Mouse (Mus musculus) MEL (cell line): ENCODE measurements around the gene Soat2. TPM values are rescaled to one million over a fixed set of nuclear protein-coding genes. Genes with fewer than 3 reads are reported as not detected.

ENCODE experiments used
- DNase-seq: peaks from one replicate; pipeline ENCODE4 v3.0.0; 2011; ENCODE audit warnings: low read depth, low spot score
- H3K27ac ChIP-seq: 2 replicates; pipeline ENCODE4 v1.5.1; 2012; ENCODE audit warnings: low read depth, mild to moderate bottlenecking, control low read depth, low read length, moderate library complexity; ENCODE audit not compliant: control insufficient read depth
- H3K27me3 ChIP-seq, 2 experiments: fragments of 150-350 bp in 1 of 2; sonication (generic) in 1 of 2; 2 replicates each; pipeline ENCODE4 v1.6.1; 2012; ENCODE audit warnings: low read length in 2 of 2, mild to moderate bottlenecking in 2 of 2, improper control_type of control experiment in 1 of 2, moderate library complexity in 1 of 2; ENCODE audit not compliant: insufficient read depth in 2 of 2, control insufficient read depth in 1 of 2
- H3K36me3 ChIP-seq, 2 experiments: 2 replicates each; pipeline ENCODE4 v1.6.1; 2012 to 2014; ENCODE audit warnings: low read length in 2 of 2, improper control_type of control experiment in 1 of 2, inconsistent platforms in 1 of 2, mild to moderate bottlenecking in 1 of 2; ENCODE audit not compliant: insufficient read depth in 2 of 2, control insufficient read depth in 1 of 2
- H3K4me1 ChIP-seq, 2 experiments: fragments of 150-350 bp in 1 of 2; sonication (generic) in 1 of 2; 2 replicates each; pipeline ENCODE4 v1.6.1; 2012; ENCODE audit warnings: low read length in 2 of 2, improper control_type of control experiment in 1 of 2, mild to moderate bottlenecking in 1 of 2; ENCODE audit not compliant: insufficient read depth in 2 of 2, control insufficient read depth in 1 of 2
- H3K4me3 ChIP-seq, 2 experiments: fragments of 150-350 bp in 1 of 2; sonication (generic) in 1 of 2; 2 replicates each; pipeline ENCODE4 v1.5.1; 2012; ENCODE audit warnings: low read depth in 2 of 2, low read length in 2 of 2, mild to moderate bottlenecking in 2 of 2, moderate library complexity in 2 of 2, control low read depth in 1 of 2, improper control_type of control experiment in 1 of 2; ENCODE audit not compliant: control insufficient read depth in 1 of 2, insufficient read depth in 1 of 2
- H3K79me2 ChIP-seq: 2 replicates; pipeline ENCODE4 v1.6.1; 2012; ENCODE audit warnings: mild to moderate bottlenecking, low read length, moderate library complexity; ENCODE audit not compliant: control insufficient read depth, poor library complexity, insufficient read depth
- H3K9ac ChIP-seq: 2 replicates; pipeline ENCODE4 v1.6.1; 2012; ENCODE audit warnings: low read depth, mild to moderate bottlenecking, control low read depth, low read length, moderate library complexity; ENCODE audit not compliant: control insufficient read depth, poor library complexity, severe bottlenecking
- H3K9me3 ChIP-seq: fragments of 150-350 bp; sonication (generic); replicated peaks from 2 replicates; pipeline ENCODE4 v1.6.1; 2012; ENCODE audit warnings: mild to moderate bottlenecking, low read length, improper control_type of control experiment, moderate library complexity; ENCODE audit not compliant: insufficient read depth
- BHLHE40 ChIP-seq: IDR thresholded peaks from 2 replicates; pipeline ENCODE4 v1.6.1; 2012; ENCODE audit warnings: low read depth, mild to moderate bottlenecking, inconsistent platforms, low read length, improper control_type of control experiment, borderline replicate concordance
- CHD1 ChIP-seq: IDR thresholded peaks from 2 replicates; pipeline ENCODE4 v1.6.1; 2012; ENCODE audit warnings: low read depth, mild to moderate bottlenecking, inconsistent platforms, low read length, improper control_type of control experiment
- CHD2 ChIP-seq: IDR thresholded peaks from 2 replicates; pipeline ENCODE4 v1.6.1; 2011; ENCODE audit warnings: low read length, improper control_type of control experiment
- CTCF ChIP-seq, 3 experiments: IDR thresholded peaks in 2 of 3; conservative IDR thresholded peaks in 1 of 3; 2 replicates each; pipeline ENCODE4 v1.5.1; 2011 to 2012; ENCODE audit warnings: low read length in 3 of 3, low read depth in 2 of 3, mild to moderate bottlenecking in 2 of 3, improper control_type of control experiment in 1 of 3, inconsistent platforms in 1 of 3, mixed read lengths in 1 of 3, moderate library complexity in 1 of 3; ENCODE audit not compliant: control insufficient read depth in 1 of 3, insufficient read depth in 1 of 3, poor library complexity in 1 of 3, severe bottlenecking in 1 of 3
- E2F4 ChIP-seq: IDR thresholded peaks from 2 replicates; pipeline ENCODE4 v1.6.1; 2011; ENCODE audit warnings: low read depth, low read length, improper control_type of control experiment, borderline replicate concordance
- EP300 ChIP-seq, 2 experiments: IDR thresholded peaks; 2 replicates each; pipeline ENCODE4 v1.6.1; 2011; ENCODE audit warnings: improper control_type of control experiment in 2 of 2, low read length in 2 of 2, low read depth in 1 of 2, mild to moderate bottlenecking in 1 of 2
- ETS1 ChIP-seq: IDR thresholded peaks from 2 replicates; pipeline ENCODE4 v1.6.1; 2012; ENCODE audit warnings: low read depth, mild to moderate bottlenecking, inconsistent platforms, low read length, improper control_type of control experiment, moderate library complexity
- GABPA ChIP-seq: IDR thresholded peaks from 2 replicates; pipeline ENCODE4 v1.6.1; 2012; ENCODE audit warnings: low read depth, mild to moderate bottlenecking, inconsistent platforms, low read length, improper control_type of control experiment, moderate library complexity
- JUND ChIP-seq: IDR thresholded peaks from 2 replicates; pipeline ENCODE4 v1.6.1; 2011; ENCODE audit warnings: low read depth, mild to moderate bottlenecking, improper control_type of control experiment, low read length
- KAT2A ChIP-seq: conservative IDR thresholded peaks from 2 replicates; pipeline ENCODE4 v1.6.1; 2012; ENCODE audit warnings: low read depth, low read length, improper control_type of control experiment, inconsistent platforms
- MAZ ChIP-seq: IDR thresholded peaks from 2 replicates; pipeline ENCODE4 v1.6.1; 2012; ENCODE audit warnings: low read depth, mild to moderate bottlenecking, inconsistent platforms, low read length, improper control_type of control experiment
- MEF2A ChIP-seq: IDR thresholded peaks from 2 replicates; pipeline ENCODE4 v1.6.1; 2014; ENCODE audit warnings: low read depth, mild to moderate bottlenecking, inconsistent platforms, low read length, improper control_type of control experiment; ENCODE audit not compliant: poor library complexity, insufficient replicate concordance, severe bottlenecking; ENCODE audit errors: extremely low read depth
- MXI1 ChIP-seq: IDR thresholded peaks from 2 replicates; pipeline ENCODE4 v1.6.1; 2011; ENCODE audit warnings: mild to moderate bottlenecking, low read depth, low read length, improper control_type of control experiment
- MYB ChIP-seq: IDR thresholded peaks from 2 replicates; pipeline ENCODE4 v1.6.1; 2011; ENCODE audit warnings: mild to moderate bottlenecking, low read depth, low read length, improper control_type of control experiment
- NELFE ChIP-seq: IDR thresholded peaks from 2 replicates; pipeline ENCODE4 v1.6.1; 2011; ENCODE audit warnings: low read depth, low read length, improper control_type of control experiment
- NRF1 ChIP-seq: IDR thresholded peaks from 2 replicates; pipeline ENCODE4 v1.6.1; 2014; ENCODE audit warnings: low read depth, mild to moderate bottlenecking, inconsistent platforms, low read length, improper control_type of control experiment, moderate library complexity; ENCODE audit not compliant: poor library complexity, insufficient read depth, severe bottlenecking
- POLR2A ChIP-seq, 2 experiments: IDR thresholded peaks; 2 replicates each; pipeline ENCODE4 v1.6.1; 2011 to 2012; ENCODE audit warnings: low read length in 2 of 2, mild to moderate bottlenecking in 2 of 2, control low read depth in 1 of 2, improper control_type of control experiment in 1 of 2, low read depth in 1 of 2, moderate library complexity in 1 of 2; ENCODE audit not compliant: control insufficient read depth in 1 of 2, insufficient read depth in 1 of 2, poor library complexity in 1 of 2
- POLR2AphosphoS2 ChIP-seq: IDR thresholded peaks from 2 replicates; pipeline ENCODE4 v1.6.1; 2011; ENCODE audit warnings: low read length, improper control_type of control experiment
- POLR2AphosphoS5 ChIP-seq: IDR thresholded peaks from 2 replicates; pipeline ENCODE4 v1.6.1; 2012; ENCODE audit warnings: low read depth, borderline replicate concordance, mild to moderate bottlenecking, inconsistent platforms, low read length, moderate library complexity, mixed read lengths
- SIN3A ChIP-seq: IDR thresholded peaks from 2 replicates; pipeline ENCODE4 v1.6.1; 2012; ENCODE audit warnings: low read length, improper control_type of control experiment, inconsistent platforms
- SMC3 ChIP-seq: IDR thresholded peaks from 2 replicates; pipeline ENCODE4 v1.6.1; 2011; ENCODE audit warnings: low read depth, low read length, improper control_type of control experiment
- TAL1 ChIP-seq: IDR thresholded peaks from 2 replicates; pipeline ENCODE4 v1.6.1; 2012; ENCODE audit warnings: mild to moderate bottlenecking, inconsistent platforms, low read length, moderate library complexity, mixed read lengths
- TBP ChIP-seq: IDR thresholded peaks from 2 replicates; pipeline ENCODE4 v1.8.0; 2011; ENCODE audit warnings: low read depth, low read length, improper control_type of control experiment
- UBTF ChIP-seq: IDR thresholded peaks from 2 replicates; pipeline ENCODE4 v1.6.1; 2012; ENCODE audit warnings: low read depth, mild to moderate bottlenecking, inconsistent platforms, low read length, improper control_type of control experiment, moderate library complexity, borderline replicate concordance; ENCODE audit not compliant: insufficient read depth
- USF1 ChIP-seq: IDR thresholded peaks from 2 replicates; pipeline ENCODE4 v1.6.1; 2014; ENCODE audit warnings: low read depth, mild to moderate bottlenecking, inconsistent platforms, low read length, improper control_type of control experiment, moderate library complexity
- USF2 ChIP-seq, 2 experiments: IDR thresholded peaks; 2 replicates each; pipeline ENCODE4 v1.6.1; 2011 to 2012; ENCODE audit warnings: improper control_type of control experiment in 2 of 2, low read length in 2 of 2, borderline replicate concordance in 1 of 2, inconsistent platforms in 1 of 2, low read depth in 1 of 2, mild to moderate bottlenecking in 1 of 2; ENCODE audit not compliant: insufficient read depth in 1 of 2
- ZKSCAN1 ChIP-seq: IDR thresholded peaks from 2 replicates; pipeline ENCODE4 v1.6.1; 2012; ENCODE audit warnings: low read depth, mild to moderate bottlenecking, inconsistent platforms, low read length, improper control_type of control experiment, moderate library complexity
- ZNF384 ChIP-seq: IDR thresholded peaks from 2 replicates; pipeline ENCODE4 v1.6.1; 2012; ENCODE audit warnings: low read depth, mild to moderate bottlenecking, inconsistent platforms, low read length, improper control_type of control experiment
- polyA plus RNA-seq, 2 experiments: library from polyadenylated mRNA; stranded (reverse) in 1 of 2; unstranded in 1 of 2; fragments of >175 nt in 1 of 2; fragments of >200 nt in 1 of 2; gene quantifications; 2 replicates each; pipeline versions ENCODE4 v1.2.1 to v1.2.4; 2012; ENCODE audit warnings: low replicate concordance in 2 of 2, low read depth in 1 of 2; ENCODE audit not compliant: insufficient read length in 2 of 2, insufficient read depth in 1 of 2, missing spikeins in 1 of 2
- total RNA-seq: library from RNA; depleted of rRNA; stranded (reverse); fragments of 300-350 nt; gene quantifications from 2 replicates; pipeline ENCODE4 v1.2.3, GENCODE M21; 2012

The Soat2 gene
- total and polyA plus RNA-seq, 3 experiments = 20.0 to 44.8 TPM; not detected in 1

DNA sequence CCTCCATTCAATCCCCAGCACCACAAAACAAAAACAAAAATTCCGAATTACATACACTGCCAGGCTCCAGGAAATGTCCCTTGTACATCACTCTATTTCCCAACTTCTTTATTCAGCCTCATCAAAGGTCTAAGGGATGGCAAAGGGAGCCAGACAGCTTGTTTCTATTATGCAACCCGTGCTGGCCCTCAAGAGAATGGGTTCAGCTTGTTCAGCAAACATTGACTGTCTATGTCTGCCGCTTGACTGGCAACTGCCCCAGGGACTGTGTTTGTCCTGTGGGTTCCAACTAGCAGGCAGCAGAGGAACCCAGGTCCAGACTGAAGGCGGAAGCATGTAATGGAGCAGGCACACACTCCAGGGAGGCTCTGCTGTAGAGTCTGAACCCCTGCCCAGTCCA is 48.5 kb downstream of the Soat2 start:
- DNase-seq = no peak
- Histone ChIP-seq H3K4me3 (no peak overlapping the region), H3K36me3 (peaks cover 0 to 19% of the 10 kb centered on the region in 2 experiments; a peak in 2 of 4 replicates), H3K9me3 (no peaks in the 10 kb centered on the region), H3K27me3 (no peaks in the 10 kb centered on the region), H3K27ac (no peak overlapping the region), H3K9ac (no peak overlapping the region), H3K4me1 (peaks cover 14 to 17% of the 10 kb centered on the region in 2 experiments), H3K79me2 (peaks cover 5% of the 10 kb centered on the region; the same call in 1 of the 2 replicates)
- TF ChIP-seq CHD1 = no peak
- TF ChIP-seq SIN3A = no peak
- no peak for TF ChIP-seq ETS1
- TF ChIP-seq ZKSCAN1 = no peak

DNA sequence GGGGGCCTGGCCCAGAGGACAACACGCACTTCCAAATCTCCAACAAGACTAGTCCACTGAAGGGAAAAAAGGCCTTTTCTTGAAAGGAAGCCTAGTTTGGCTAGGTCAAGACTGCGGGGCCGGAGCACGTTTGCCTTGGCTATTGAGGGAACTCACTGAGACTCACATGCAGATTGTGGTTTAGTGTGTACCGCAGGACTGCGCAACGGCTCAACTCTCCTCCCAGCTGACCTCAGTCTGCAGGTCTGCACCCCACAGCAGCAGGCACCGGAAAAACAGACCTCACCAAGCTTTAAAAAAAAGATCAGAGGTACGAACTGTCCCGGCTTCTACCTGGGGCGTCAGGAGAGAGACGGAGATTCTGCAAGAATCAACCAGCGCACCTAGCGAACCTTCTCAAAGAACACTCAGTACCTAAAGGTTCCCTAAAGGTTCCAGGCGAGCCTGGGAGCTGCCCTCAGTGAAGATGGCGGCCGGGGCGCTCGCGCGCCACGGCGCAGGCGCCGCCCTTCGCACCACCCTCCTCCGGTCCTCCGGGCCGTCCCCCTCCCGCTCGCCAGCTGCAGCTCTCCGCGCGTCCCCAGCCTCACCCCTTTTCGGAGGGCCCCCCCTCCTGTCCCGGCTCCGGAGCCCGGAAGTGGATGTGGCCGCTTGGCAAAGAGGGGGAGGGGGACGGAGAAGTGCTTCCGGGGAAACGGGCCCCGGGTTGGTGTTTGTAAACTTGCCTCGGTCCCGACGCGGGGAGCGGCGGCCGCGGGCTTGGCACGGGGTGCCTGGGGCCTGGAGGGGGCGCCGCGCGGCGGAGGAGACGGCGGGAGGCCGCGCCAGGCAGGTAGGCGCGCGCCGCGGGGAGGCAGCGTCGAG is 52.9 kb downstream of the Soat2 start, which contains the start of gene Zfp740:
Gene Zfp740, plus strand, starts transcription at position 279 of the 864 bp plus-strand sequence.
- H3K4me1 ChIP-seq = peaks cover 6 to 14% of the 10 kb centered on the region in 2 experiments
- peak within 1 kb of the TSS; percentile 93 to 97 for H3K4me3 ChIP-seq
- peaks cover 8% of the 10 kb centered on the region for H3K79me2 ChIP-seq
- peak within 1 kb of the TSS; percentile 97 for H3K9ac ChIP-seq
- H3K36me3 ChIP-seq = peaks cover 0 to 30% of the 10 kb centered on the region in 2 experiments; a peak in 3 of 4 replicates
- H3K27ac ChIP-seq = peak within 1 kb of the TSS; percentile 96
- DNase-seq = peak; percentile 99
- no peaks in the 10 kb centered on the region for H3K9me3 ChIP-seq
- H3K27me3 ChIP-seq = no peaks in the 10 kb centered on the region
- TF ChIP-seq ETS1 (peak; percentile 85), SMC3 (no peak), MYB (no peak), JUND (no peak), GABPA (no peak), KAT2A (peak; percentile 87), MEF2A (peak; percentile 27; the same call in 1 of the 2 replicates), CTCF (IDR thresholded peaks at IDR 0.05 in 2 of 3, conservative IDR thresholded peaks at IDR 0.05 in 1 of 3; ENCODE audit: control insufficient read depth in 1 of 3, insufficient read depth in 1 of 3, low read depth in 2 of 3, low read length in 3 of 3, poor library complexity in 1 of 3, severe bottlenecking in 1 of 3) (no peak; a peak in 1 of 6 replicates), NRF1 (peak; percentile 96), UBTF (peak; percentile 93; the same call in 1 of the 2 replicates), ZKSCAN1 (no peak), BHLHE40 (peak; percentile 82), MAZ (peak; percentile 100), EP300 (IDR thresholded peaks at IDR 0.05; ENCODE audit: low read depth in 1 of 2, low read length in 2 of 2) (peak; percentile 5 to 52; a peak in 3 of 4 replicates), POLR2AphosphoS2 (0 out of 2 replicates have a peak, but pooled peaks have one; percentile 17), NELFE (peak; percentile 69), CHD2 (peak; percentile 89), E2F4 (no peak), POLR2AphosphoS5 (no peak), POLR2A (IDR thresholded peaks at IDR 0.05; ENCODE audit: control insufficient read depth in 1 of 2, insufficient read depth in 1 of 2, low read depth in 1 of 2, low read length in 2 of 2, poor library complexity in 1 of 2) (peak; percentile 61 to 85; a peak in 3 of 4 replicates), TAL1 (no peak), USF2 (IDR thresholded peaks at IDR 0.05; ENCODE audit: borderline replicate concordance in 1 of 2, insufficient read depth in 1 of 2, low read depth in 1 of 2, low read length in 2 of 2) (no peak), ZNF384 (peak; percentile 32; the same call in 1 of the 2 replicates), MXI1 (peak; percentile 69), USF1 (no peak; the same call in 1 of the 2 replicates), CHD1 (no peak), TBP (peak; percentile 76)
